ENCODE assay signal across 9 mouse cellular contexts in the genomic region with DNA sequence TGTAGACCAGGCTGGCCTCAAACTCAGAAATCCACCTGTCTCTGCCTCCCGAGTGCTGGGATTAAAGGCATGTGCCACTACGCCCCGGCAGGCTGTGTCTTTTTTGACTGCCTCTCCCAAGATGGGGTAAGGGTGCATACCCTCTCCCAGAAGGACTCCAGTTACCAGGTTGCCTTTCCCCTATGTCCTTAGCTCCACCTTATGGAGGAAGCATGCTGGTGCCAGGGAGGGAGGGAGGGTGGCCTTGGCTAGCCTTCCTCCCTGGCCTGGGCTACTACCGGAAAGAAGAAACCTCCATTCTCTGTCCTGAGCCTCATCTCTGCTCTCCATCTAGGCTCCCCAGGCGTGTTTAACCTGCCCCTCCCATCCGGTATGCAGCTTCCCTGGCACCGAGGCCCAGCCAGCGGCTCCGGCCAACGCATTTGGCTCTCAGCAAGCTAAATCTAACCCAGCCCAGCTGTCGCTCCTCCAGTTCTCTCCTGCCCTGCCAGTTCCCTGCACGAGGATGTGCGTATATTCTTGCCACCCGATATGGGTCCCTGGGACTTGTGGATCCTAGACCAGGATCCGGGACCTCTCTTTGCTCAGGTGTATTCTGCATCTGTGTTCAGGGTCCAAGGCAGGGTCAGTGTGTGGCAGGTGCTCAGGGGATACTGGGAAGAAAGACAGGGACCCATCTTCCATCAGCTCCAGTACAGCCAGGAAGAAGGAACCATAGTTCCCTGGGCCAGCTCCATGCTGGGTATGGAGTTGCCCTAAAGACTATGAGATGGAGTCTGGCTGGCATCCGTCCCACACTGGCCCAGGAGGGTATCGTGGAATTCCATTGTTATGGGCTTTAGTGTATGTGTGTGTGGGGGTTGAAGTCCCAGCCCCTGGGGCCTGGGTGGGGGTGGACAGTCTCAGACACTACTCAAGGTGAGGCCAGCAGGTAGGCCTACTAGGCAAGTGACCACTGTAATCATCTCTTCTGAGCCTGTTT. TPM values are rescaled to one million over a fixed set of nuclear protein-coding genes. Genes with fewer than 3 reads are reported as not detected.
DNase-seq lines count a peak whose midpoint lies in the region; ATAC-seq and TF ChIP-seq lines count a peak whose summit lies in the region.
"Had no signal": no experiment of that assay in that cellular context is flagged by ENCODE, and none has a peak within 500 bp of the region (broad histone marks: within the 10 kb centered on the region; RNA-seq: fewer than 3 reads in every experiment).

No protein-coding gene starts in this region.

- no peaks in the 10 kb centered on the region for H3K9me3 ChIP-seq in forebrain, embryonic 13.5 days (replicated peaks)
- no peaks in the 10 kb centered on the region for H3K9me3 ChIP-seq in lung, embryonic 14.5 days (ENCODE audit: low read depth, low read length)
- H3K9me3 ChIP-seq: limb, embryonic 12.5 days had no signal

- H3K9ac ChIP-seq in forebrain, embryonic 13.5 days: 0 out of 2 replicates have a peak overlapping the region, but pooled peaks have one; percentile 18
- H3K9ac ChIP-seq in lung, embryonic 14.5 days: no peak overlapping the region

- H3K4me2 ChIP-seq in forebrain, embryonic 13.5 days: 0 out of 2 replicates have a peak overlapping the region, but pooled peaks have one; percentile 7
- H3K4me2 ChIP-seq in lung, embryonic 14.5 days: no peak overlapping the region
- H3K4me2 ChIP-seq: limb, embryonic 12.5 days had no signal

- no peak for ATAC-seq in forebrain, embryonic 13.5 days
- ATAC-seq in lung, embryonic 14.5 days (ENCODE audit: insufficient read depth): no peak

- no peaks in the 10 kb centered on the region for H3K36me3 ChIP-seq in C2C12 (ENCODE audit: control insufficient read depth, insufficient read depth)
- no peaks in the 10 kb centered on the region for H3K36me3 ChIP-seq in forebrain, embryonic 13.5 days (ENCODE audit: poor library complexity, severe bottlenecking)
- H3K36me3 ChIP-seq in lung, embryonic 14.5 days (ENCODE audit: insufficient read depth): no peaks in the 10 kb centered on the region
- H3K36me3 ChIP-seq: limb, embryonic 12.5 days had no signal

- WGBS in forebrain, embryonic 13.5 days: 54% methylated on average over 17 of the region's 17 CpGs
- 48% methylated on average over 17 of the region's 17 CpGs for WGBS in lung, embryonic 14.5 days

- peaks cover 50% of the 10 kb centered on the region for H3K4me1 ChIP-seq in forebrain, embryonic 13.5 days
- peaks cover 28% of the 10 kb centered on the region for H3K4me1 ChIP-seq in lung, embryonic 14.5 days (ENCODE audit: insufficient read depth)

- peak; percentile 74 for DNase-seq in Muller cell, postnatal 12 days (ENCODE audit: inconsistent ontology term)
- peak; percentile 67 to 69 for DNase-seq in heart, postnatal 36 days
- no peak for DNase-seq in lung, embryonic 14.5 days
- DNase-seq in urinary bladder, postnatal 25 days (ENCODE audit: low spot score): peak; percentile 67
- DNase-seq in ovary, adult 18-20 months (ENCODE audit: low spot score): no peak

- H3K27me3 ChIP-seq in C2C12 (ENCODE audit: control insufficient read depth, insufficient read depth, insufficient read length): peaks cover 9% of the 10 kb centered on the region
- H3K27me3 ChIP-seq in forebrain, embryonic 13.5 days: no peaks in the 10 kb centered on the region
- H3K27me3 ChIP-seq in lung, embryonic 14.5 days (ENCODE audit: insufficient read depth, low read length): no peaks in the 10 kb centered on the region

- peak overlapping the region; percentile 5 for H3ac ChIP-seq in C2C12 (ENCODE audit: control insufficient read depth, insufficient read length, low read depth)

- intact Hi-C loops in heart, postnatal 36 days (cut with DNase I): no loop called here

- no peak overlapping the region for H3K4me3 ChIP-seq in C2C12 (ENCODE audit: insufficient read depth, poor library complexity, severe bottlenecking)
- H3K4me3 ChIP-seq in forebrain, embryonic 13.5 days: no peak overlapping the region
- H3K4me3 ChIP-seq in lung, embryonic 14.5 days (ENCODE audit: low read depth, low read length): no peak overlapping the region
- H3K4me3 ChIP-seq: limb, embryonic 12.5 days had no signal

- peak overlapping the region; percentile 60 for H3K27ac ChIP-seq in forebrain, embryonic 13.5 days
- H3K27ac ChIP-seq in lung, embryonic 14.5 days (ENCODE audit: low read depth): no peak overlapping the region; the same call in 1 of the 2 replicates
- H3K27ac ChIP-seq: limb, embryonic 12.5 days had no signal

- TF ChIP-seq CTCF in C2C12 (IDR thresholded peaks at IDR 0.05; ENCODE audit: control insufficient read depth, insufficient read depth, insufficient read length): no peak
- TF ChIP-seq CTCF in lung, embryonic 14.5 days (IDR thresholded peaks at IDR 0.05; ENCODE audit: low read depth): peak; percentile 26

- H3K79me3 ChIP-seq in C2C12 (ENCODE audit: low read depth): no peaks in the 10 kb centered on the region

- H3K79me2 ChIP-seq in C2C12 (ENCODE audit: control insufficient read depth, insufficient read depth): no peaks in the 10 kb centered on the region

TF ChIP-seq in C2C12, 6 proteins besides CTCF, POLR2A, EP300 and RAD21:
- TF ChIP-seq USF1 (IDR thresholded peaks at IDR 0.05; ENCODE audit: low read depth) (no peak), MYOD1 (IDR thresholded peaks at IDR 0.05; ENCODE audit: control insufficient read depth, insufficient read length, low read depth) (no peak), FOSL1 (IDR thresholded peaks at IDR 0.05; ENCODE audit: insufficient read depth, low read length, poor library complexity, severe bottlenecking) (no peak)

RNA-seq across cellular contexts. Expression of gene Osbpl2, which starts 4.9 kb away (rescaled TPM):
- polyA plus RNA-seq in C2C12 (2012; fragmentation: generic; extraction: Trizol): 9.2 TPM
- 48.8 and 53.1 TPM in 2 replicates for polyA plus RNA-seq in forebrain, embryonic 13.5 days (2015; fragmentation: Nextera tagmentation; extraction: Ambion mirVana)
- 10 to 100 TPM; 36.0 to 36.2 TPM for total RNA-seq in heart, postnatal 36 days (2021)
- 30.9 and 31.1 TPM in 2 replicates for polyA plus RNA-seq in lung, embryonic 14.5 days (2014; fragmentation: Nextera tagmentation; extraction: Ambion mirVana)

RNA-seq across cellular contexts. Expression of gene Hrh3, which starts 9.9 kb away (rescaled TPM):
- not detected for polyA plus RNA-seq in C2C12 (2012; fragmentation: generic; extraction: Trizol)
- 2.3 and 2.8 TPM in 2 replicates for polyA plus RNA-seq in forebrain, embryonic 13.5 days (2015; fragmentation: Nextera tagmentation; extraction: Ambion mirVana)
- under 1 TPM in 1 of 2 experiments, not detected in 1; 0.19 TPM for total RNA-seq in heart, postnatal 36 days (2021)
- not detected in 2 replicates for polyA plus RNA-seq in lung, embryonic 14.5 days (2014; fragmentation: Nextera tagmentation; extraction: Ambion mirVana)
- total RNA-seq: common myeloid progenitor, adult 5-6 weeks had no signal

RNA-seq across cellular contexts. Expression of gene Mtg2, which starts 43.8 kb away (rescaled TPM):
- polyA plus RNA-seq in C2C12 (2012; fragmentation: generic; extraction: Trizol): 18.0 TPM
- 34.2 and 34.8 TPM in 2 replicates for polyA plus RNA-seq in forebrain, embryonic 13.5 days (2015; fragmentation: Nextera tagmentation; extraction: Ambion mirVana)
- 10 to 100 TPM; 27.1 to 30.0 TPM for total RNA-seq in heart, postnatal 36 days (2021)
- 23.4 and 25.3 TPM in 2 replicates for polyA plus RNA-seq in lung, embryonic 14.5 days (2014; fragmentation: Nextera tagmentation; extraction: Ambion mirVana)

RNA-seq across cellular contexts. Expression of gene Adrm1, which starts 57.1 kb away (rescaled TPM):
- polyA plus RNA-seq in C2C12 (2012; fragmentation: generic; extraction: Trizol): 204 TPM
- polyA plus RNA-seq in forebrain, embryonic 13.5 days (2015; fragmentation: Nextera tagmentation; extraction: Ambion mirVana): 211 and 220 TPM in 2 replicates
- total RNA-seq in heart, postnatal 36 days (2021): 10 to 100 TPM; 86.6 to 89.7 TPM
- polyA plus RNA-seq in lung, embryonic 14.5 days (2014; fragmentation: Nextera tagmentation; extraction: Ambion mirVana): 160 and 163 TPM in 2 replicates

Comparison
In these comparisons a context has a peak if more than half of its experiments do, and no peak if none do; other contexts are left out.
1. DNase-seq: peak in Muller cell, postnatal 12 days (single experiment), heart, postnatal 36 days (2 of 2) and urinary bladder, postnatal 25 days (single experiment); none in lung, embryonic 14.5 days (single experiment) and ovary, adult 18-20 months (single experiment).